ENCODE assay signal across 16 mouse cellular contexts in the genomic region with DNA sequence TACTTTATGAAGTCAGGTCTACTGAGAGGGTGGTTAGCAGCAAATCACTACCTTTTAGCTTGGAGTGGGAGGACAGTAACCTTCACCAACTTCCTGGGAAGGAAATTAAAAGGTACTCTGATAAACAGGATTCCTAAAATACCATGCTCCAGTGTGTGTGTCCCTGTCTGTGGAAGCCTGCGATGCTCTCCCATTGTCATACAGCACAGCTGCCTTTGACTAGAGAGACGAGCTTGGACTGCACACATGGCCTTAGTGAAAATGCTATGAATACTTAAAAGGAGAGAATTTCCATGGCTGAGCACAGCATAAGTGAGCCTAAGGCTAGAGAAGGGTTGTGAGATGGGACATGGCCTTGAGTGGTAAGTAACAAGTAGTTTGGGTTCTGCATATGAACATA.
DNase-seq lines count a peak whose midpoint lies in the region; ATAC-seq lines count a peak whose summit lies in the region.
"Had no signal": no experiment of that assay in that cellular context is flagged by ENCODE, and none has a peak within 500 bp of the region (broad histone marks: within the 10 kb centered on the region; RNA-seq: fewer than 3 reads in every experiment).

No protein-coding gene starts in this region.

- DNase-seq in left cerebral cortex, adult 11 months (ENCODE audit: low spot score), result peak; percentile 21
- no peak for DNase-seq in left cerebral cortex, postnatal 25 days (ENCODE audit: low spot score in 2 of 2)
- DNase-seq in limb, embryonic 10.5 days (ENCODE audit: low spot score), result peak; percentile 22
- no peak for DNase-seq in gastrocnemius, adult 8-10 months (ENCODE audit: low spot score in 2 of 2)
- DNase-seq in layer of hippocampus, adult 9-10 months (ENCODE audit: low spot score), result no peak
- DNase-seq in cerebellum, adult 8-10 months, result no peak
- DNase-seq: cerebellum, postnatal 10 days; lung, adult 18-20 months; right cerebral cortex, postnatal 25 days; thymus, postnatal 25 days had no signal

- intact Hi-C loops in left cerebral cortex, postnatal 25 days (cut with DNase I), result no loop called here

- WGBS in forebrain, embryonic 13.5 days, result 19% methylated on average over 2 of the region's 2 CpGs
- WGBS in limb, embryonic 10.5 days, result 95% methylated on average over 2 of the region's 2 CpGs
- 16% methylated on average over 2 of the region's 2 CpGs for WGBS in neural tube, embryonic 15.5 days

- H3K4me2 ChIP-seq in forebrain, embryonic 13.5 days, result 0 out of 2 replicates have a peak overlapping the region, but pooled peaks have one; percentile 9
- no peak overlapping the region for H3K4me2 ChIP-seq in neural tube, embryonic 15.5 days
- H3K4me2 ChIP-seq: embryonic facial prominence, embryonic 12.5 days; kidney, embryonic 15.5 days; limb, embryonic 13.5 days had no signal

- peak; percentile 28; the same call in 1 of the 2 replicates for ATAC-seq in forebrain, embryonic 13.5 days
- no peak for ATAC-seq in neural tube, embryonic 15.5 days (ENCODE audit: low FRiP score)

- no peak overlapping the region for H3K4me3 ChIP-seq in forebrain, embryonic 13.5 days
- no peak overlapping the region for H3K4me3 ChIP-seq in limb, embryonic 10.5 days
- no peak overlapping the region for H3K4me3 ChIP-seq in neural tube, embryonic 15.5 days (replicated peaks)
- H3K4me3 ChIP-seq: embryonic facial prominence, embryonic 12.5 days; heart, embryonic 10.5 days; kidney, embryonic 15.5 days; limb, embryonic 13.5 days had no signal

- H3K9me3 ChIP-seq in forebrain, embryonic 13.5 days (replicated peaks), result no peaks in the 10 kb centered on the region
- no peaks in the 10 kb centered on the region for H3K9me3 ChIP-seq in limb, embryonic 10.5 days (replicated peaks)
- no peaks in the 10 kb centered on the region for H3K9me3 ChIP-seq in neural tube, embryonic 15.5 days (replicated peaks)
- H3K9me3 ChIP-seq: embryonic facial prominence, embryonic 12.5 days; heart, embryonic 10.5 days; kidney, embryonic 15.5 days; limb, embryonic 13.5 days had no signal

- no peak overlapping the region for H3K9ac ChIP-seq in forebrain, embryonic 13.5 days
- no peak overlapping the region for H3K9ac ChIP-seq in neural tube, embryonic 15.5 days (replicated peaks)
- H3K9ac ChIP-seq: embryonic facial prominence, embryonic 12.5 days; kidney, embryonic 15.5 days; limb, embryonic 13.5 days had no signal

- no peaks in the 10 kb centered on the region for H3K27me3 ChIP-seq in forebrain, embryonic 13.5 days
- no peaks in the 10 kb centered on the region for H3K27me3 ChIP-seq in limb, embryonic 10.5 days (ENCODE audit: low read depth, poor library complexity, severe bottlenecking)
- H3K27me3 ChIP-seq in neural tube, embryonic 15.5 days (replicated peaks), result no peaks in the 10 kb centered on the region
- H3K27me3 ChIP-seq: embryonic facial prominence, embryonic 12.5 days; kidney, embryonic 15.5 days; limb, embryonic 13.5 days had no signal

- peaks cover 26% of the 10 kb centered on the region for H3K4me1 ChIP-seq in forebrain, embryonic 13.5 days
- no peaks in the 10 kb centered on the region for H3K4me1 ChIP-seq in limb, embryonic 10.5 days
- H3K4me1 ChIP-seq in neural tube, embryonic 15.5 days, result peaks cover 23% of the 10 kb centered on the region
- H3K4me1 ChIP-seq: embryonic facial prominence, embryonic 12.5 days; kidney, embryonic 15.5 days; limb, embryonic 13.5 days had no signal

- H3K36me3 ChIP-seq in forebrain, embryonic 13.5 days (ENCODE audit: poor library complexity, severe bottlenecking), result peaks cover 7% of the 10 kb centered on the region
- peaks cover under 1% of the 10 kb centered on the region; the same call in 1 of the 2 replicates for H3K36me3 ChIP-seq in limb, embryonic 10.5 days
- H3K36me3 ChIP-seq in neural tube, embryonic 15.5 days, result peaks cover 18% of the 10 kb centered on the region
- H3K36me3 ChIP-seq: embryonic facial prominence, embryonic 12.5 days had no signal

- peak overlapping the region; percentile 27 for H3K27ac ChIP-seq in forebrain, embryonic 13.5 days
- H3K27ac ChIP-seq in limb, embryonic 10.5 days, result no peak overlapping the region
- H3K27ac ChIP-seq in neural tube, embryonic 15.5 days (replicated peaks), result peak overlapping the region; percentile 71
- H3K27ac ChIP-seq: embryonic facial prominence, embryonic 12.5 days; heart, embryonic 10.5 days; kidney, embryonic 15.5 days; limb, embryonic 13.5 days had no signal

Comparison
In these comparisons a context has a peak if more than half of its experiments do, and no peak if none do; other contexts are left out.
1. DNase-seq: peak in left cerebral cortex, adult 11 months (single experiment) and limb, embryonic 10.5 days (single experiment); none in left cerebral cortex, postnatal 25 days (0 of 2), gastrocnemius, adult 8-10 months (0 of 2), layer of hippocampus, adult 9-10 months (single experiment) and cerebellum, adult 8-10 months (single experiment).